In genomic region chr1:59252762-59253161, GRCm38 (mm10) we compare ENCODE assay signal across 9 mouse cellular contexts. TPM values are rescaled to one million over a fixed set of nuclear protein-coding genes. Genes with fewer than 3 reads are reported as not detected.
DNase-seq lines count a peak whose midpoint lies in the region; ATAC-seq and TF ChIP-seq lines count a peak whose summit lies in the region.
"Had no signal": no experiment of that assay in that cellular context is flagged by ENCODE, and none has a peak within 500 bp of the region (broad histone marks: within the 10 kb centered on the region; RNA-seq: fewer than 3 reads in every experiment).

No protein-coding gene starts in this region.

- TF ChIP-seq CTCF in cerebellum, adult 2 months (IDR thresholded peaks at IDR 0.05; ENCODE audit: borderline replicate concordance, insufficient read depth, low read depth, low read length), result no peak

- DNase-seq in cerebellum, adult 2 months, result peak; percentile 61 to 63
- DNase-seq in embryonic facial prominence, embryonic 11.5 days (ENCODE audit: low spot score), result peak; percentile 49
- peak; percentile 34 for DNase-seq in lung, postnatal 14 days
- DNase-seq in yolk sac, embryonic 10.5 days (ENCODE audit: low spot score), result no peak
- no peak for DNase-seq in thymus, postnatal 4 days

- 17% methylated on average over 7 of the region's 7 CpGs for WGBS in cerebellum, adult 2 months
- 11% methylated on average over 6 of the region's 7 CpGs for WGBS in embryonic facial prominence, embryonic 11.5 days
- WGBS in kidney, embryonic 14.5 days, result 11% methylated on average over 6 of the region's 7 CpGs

- no peaks in the 10 kb centered on the region for H3K9me3 ChIP-seq in embryonic facial prominence, embryonic 11.5 days (replicated peaks; ENCODE audit: control insufficient read depth, low read length)
- no peaks in the 10 kb centered on the region for H3K9me3 ChIP-seq in kidney, embryonic 14.5 days (ENCODE audit: control insufficient read depth, low read length)

- H3K4me3 ChIP-seq in cerebellum, adult 2 months (replicated peaks; ENCODE audit: insufficient read depth, low read depth, low read length), result peak overlapping the region; percentile 86
- no peak overlapping the region for H3K4me3 ChIP-seq in embryonic facial prominence, embryonic 11.5 days (ENCODE audit: low read depth, low read length)
- peak overlapping the region; percentile 29; the same call in 1 of the 2 replicates for H3K4me3 ChIP-seq in kidney, embryonic 14.5 days (ENCODE audit: low read length)

- peak overlapping the region; percentile 20; the same call in 1 of the 2 replicates for H3K4me2 ChIP-seq in embryonic facial prominence, embryonic 11.5 days (ENCODE audit: low read depth, low read length)
- H3K4me2 ChIP-seq in kidney, embryonic 14.5 days (replicated peaks; ENCODE audit: low read depth, low read length), result peak overlapping the region; percentile 41

- no peaks in the 10 kb centered on the region; the same call in 1 of the 2 replicates for H3K36me3 ChIP-seq in embryonic facial prominence, embryonic 11.5 days (replicated peaks; ENCODE audit: control insufficient read depth, insufficient read depth, low read depth, low read length)
- no peaks in the 10 kb centered on the region for H3K36me3 ChIP-seq in kidney, embryonic 14.5 days (ENCODE audit: control insufficient read depth, insufficient read depth, low read length)

- no peak overlapping the region for H3K27ac ChIP-seq in cerebellum, adult 2 months (ENCODE audit: insufficient read depth, low read length)
- H3K27ac ChIP-seq in embryonic facial prominence, embryonic 11.5 days (replicated peaks; ENCODE audit: low read depth, low read length), result no peak overlapping the region
- H3K27ac ChIP-seq in kidney, embryonic 14.5 days (ENCODE audit: low read depth, low read length), result no peak overlapping the region

- H3K4me1 ChIP-seq in cerebellum, adult 2 months (ENCODE audit: control insufficient read depth, insufficient read depth, low read length), result no peaks in the 10 kb centered on the region
- H3K4me1 ChIP-seq in embryonic facial prominence, embryonic 11.5 days (ENCODE audit: control insufficient read depth, insufficient read depth, low read length), result peaks cover 3% of the 10 kb centered on the region; the same call in 1 of the 2 replicates
- peaks cover 16% of the 10 kb centered on the region for H3K4me1 ChIP-seq in kidney, embryonic 14.5 days (ENCODE audit: control insufficient read depth, insufficient read depth, low read length)

- no peak for TF ChIP-seq POLR2A in cerebellum, adult 2 months (IDR thresholded peaks at IDR 0.05; ENCODE audit: borderline replicate concordance, insufficient read depth, low read length)

- H3K9ac ChIP-seq in embryonic facial prominence, embryonic 11.5 days (replicated peaks; ENCODE audit: low read length), result no peak overlapping the region
- no peak overlapping the region for H3K9ac ChIP-seq in kidney, embryonic 14.5 days (ENCODE audit: low read depth, low read length)

- no peaks in the 10 kb centered on the region for H3K27me3 ChIP-seq in cerebellum, adult 2 months (ENCODE audit: control insufficient read depth, insufficient read depth, low read length)
- no peaks in the 10 kb centered on the region for H3K27me3 ChIP-seq in embryonic facial prominence, embryonic 11.5 days (ENCODE audit: control insufficient read depth, insufficient read depth, low read length)
- H3K27me3 ChIP-seq in kidney, embryonic 14.5 days (ENCODE audit: control insufficient read depth, insufficient read depth, low read length), result no peaks in the 10 kb centered on the region

- ATAC-seq in cerebellum, adult (ENCODE audit: insufficient number of reproducible peaks, low FRiP score, low TSS enrichment), result no peak
- ATAC-seq in embryonic facial prominence, embryonic 11.5 days (replicated peaks; ENCODE audit: insufficient number of reproducible peaks, low FRiP score, low TSS enrichment, low read depth), result no peak
- 0 out of 2 replicates have a peak, but pooled peaks have one; percentile 59 for ATAC-seq in kidney, embryonic 14.5 days (ENCODE audit: low FRiP score, low TSS enrichment)
- ATAC-seq in erythroid progenitor cell, adult 5-6 weeks (replicated peaks; ENCODE audit: low FRiP score, poor library complexity, severe bottlenecking), result no peak

RNA-seq across cellular contexts. Expression of gene Cdk15, which starts 3.9 kb away (rescaled TPM):
- 0.48 and 0.49 TPM in 2 replicates for polyA plus RNA-seq in cerebellum, adult 2 months (2012; rRNA removed)
- polyA plus RNA-seq in embryonic facial prominence, embryonic 11.5 days (2014; fragmentation: Nextera tagmentation; extraction: Ambion mirVana), result 0.64 and 0.79 TPM in 2 replicates
- 0.53 and 0.93 TPM in 2 replicates for polyA plus RNA-seq in kidney, embryonic 14.5 days (2014; fragmentation: Nextera tagmentation; extraction: Ambion mirVana)
- not detected in 2 replicates for total RNA-seq in erythroid progenitor cell, adult 5-6 weeks (2015; ENCODE audit: low replicate concordance)
- total RNA-seq in erythroid progenitor cell, adult 5-6 weeks (2017; ENCODE audit: low replicate concordance), result not detected in 2 replicates
- total RNA-seq: common myeloid progenitor, adult 5-6 weeks had no signal

RNA-seq across cellular contexts. Expression of gene Als2, which starts 15.7 kb away (rescaled TPM):
- 74.1 and 84.0 TPM in 2 replicates for polyA plus RNA-seq in cerebellum, adult 2 months (2012; rRNA removed)
- polyA plus RNA-seq in embryonic facial prominence, embryonic 11.5 days (2014; fragmentation: Nextera tagmentation; extraction: Ambion mirVana), result 12.3 and 13.3 TPM in 2 replicates
- polyA plus RNA-seq in kidney, embryonic 14.5 days (2014; fragmentation: Nextera tagmentation; extraction: Ambion mirVana), result 6.1 and 13.7 TPM in 2 replicates
- total RNA-seq in erythroid progenitor cell, adult 5-6 weeks (2015; ENCODE audit: low replicate concordance), result 11.9 and 15.1 TPM in 2 replicates
- total RNA-seq in erythroid progenitor cell, adult 5-6 weeks (2017; ENCODE audit: low replicate concordance), result 20.6 and 22.1 TPM in 2 replicates

Comparison
In these comparisons a context has a peak if more than half of its experiments do, and no peak if none do; other contexts are left out.
1. DNase-seq: peak in cerebellum, adult 2 months (2 of 2), embryonic facial prominence, embryonic 11.5 days (single experiment) and lung, postnatal 14 days (single experiment); none in yolk sac, embryonic 10.5 days (single experiment) and thymus, postnatal 4 days (single experiment).